Mouse (Mus musculus): ENCODE measurements at regions not wholly inside any gene's neighbourhood (a gene's known extent, or its start where the extent isn't known, plus 50 kb on each side); places are given as distances from the start of the nearest gene placed in this dataset.

GRCm38 (mm10) chr16:29706996-29707395 is 127.9 kb downstream of the Opa1 start:
- 95% methylated on average over 4 of the region's 4 CpGs for WGBS
- Histone ChIP-seq H3K27me3 (ENCODE audit: control insufficient read depth, insufficient read depth, low read depth, low read length) (peaks cover 15% of the 10 kb centered on the region), H3K4me3 (ENCODE audit: low read depth, low read length) (no peak overlapping the region), H3K4me2 (ENCODE audit: low read length) (no peak overlapping the region), H3K9ac (ENCODE audit: low read depth, low read length) (no peak overlapping the region), H3K27ac (ENCODE audit: low read length) (no peak overlapping the region), H3K4me1 (ENCODE audit: control insufficient read depth, insufficient read depth, low read length) (no peaks in the 10 kb centered on the region), H3K36me3 (ENCODE audit: control insufficient read depth, insufficient read depth, low read length) (no peaks in the 10 kb centered on the region), H3K9me3 (replicated peaks; ENCODE audit: control insufficient read depth, low read length, poor library complexity, severe bottlenecking) (no peaks in the 10 kb centered on the region)
- ATAC-seq = no peak

- no peak overlapping the region for H3K4me2 ChIP-seq (ENCODE audit: low read length)
- no peaks in the 10 kb centered on the region for H3K9me3 ChIP-seq (replicated peaks; ENCODE audit: control insufficient read depth, low read length, poor library complexity, severe bottlenecking)
- ATAC-seq = no peak
- H3K36me3 ChIP-seq (ENCODE audit: control insufficient read depth, insufficient read depth, low read length) = no peaks in the 10 kb centered on the region
- 96% methylated on average over 11 of the region's 11 CpGs for WGBS
- H3K27ac ChIP-seq (ENCODE audit: low read length) = no peak overlapping the region
- no peak overlapping the region for H3K9ac ChIP-seq (ENCODE audit: low read depth, low read length)
- H3K27me3 ChIP-seq (ENCODE audit: control insufficient read depth, insufficient read depth, low read depth, low read length) = peaks cover 20% of the 10 kb centered on the region
- H3K4me1 ChIP-seq (ENCODE audit: control insufficient read depth, insufficient read depth, low read length) = no peaks in the 10 kb centered on the region
- H3K4me3 ChIP-seq (ENCODE audit: low read depth, low read length) = no peak overlapping the region
These were observed 128.5 kb downstream of the Opa1 start for GRCm38 (mm10) chr16:29707656-29708055.

- Histone ChIP-seq H3K27me3 (ENCODE audit: control insufficient read depth, insufficient read depth, low read depth, low read length) (peaks cover 23% of the 10 kb centered on the region), H3K36me3 (ENCODE audit: control insufficient read depth, insufficient read depth, low read length) (no peaks in the 10 kb centered on the region), H3K4me2 (ENCODE audit: low read length) (no peak overlapping the region), H3K27ac (ENCODE audit: low read length) (no peak overlapping the region), H3K9ac (ENCODE audit: low read depth, low read length) (no peak overlapping the region), H3K4me1 (ENCODE audit: control insufficient read depth, insufficient read depth, low read length) (no peaks in the 10 kb centered on the region), H3K4me3 (ENCODE audit: low read depth, low read length) (no peak overlapping the region), H3K9me3 (replicated peaks; ENCODE audit: control insufficient read depth, low read length, poor library complexity, severe bottlenecking) (no peaks in the 10 kb centered on the region)
- no peak for ATAC-seq
- 83% methylated on average over 4 of the region's 4 CpGs for WGBS
These were observed 129.9 kb downstream of the Opa1 start for GRCm38 (mm10) chr16:29709072-29709471.

GRCm38 (mm10) chr16:29711386-29711785 is 132.3 kb downstream of the Opa1 start:
- Histone ChIP-seq H3K4me2 (ENCODE audit: low read length) (no peak overlapping the region), H3K36me3 (ENCODE audit: control insufficient read depth, insufficient read depth, low read length) (no peaks in the 10 kb centered on the region), H3K4me3 (ENCODE audit: low read depth, low read length) (no peak overlapping the region), H3K9ac (ENCODE audit: low read depth, low read length) (no peak overlapping the region), H3K27me3 (ENCODE audit: control insufficient read depth, insufficient read depth, low read depth, low read length) (peaks cover 25% of the 10 kb centered on the region), H3K27ac (ENCODE audit: low read length) (no peak overlapping the region), H3K9me3 (replicated peaks; ENCODE audit: control insufficient read depth, low read length, poor library complexity, severe bottlenecking) (no peaks in the 10 kb centered on the region), H3K4me1 (ENCODE audit: control insufficient read depth, insufficient read depth, low read length) (no peaks in the 10 kb centered on the region)
- ATAC-seq = no peak

GRCm38 (mm10) chr16:29711912-29712681 is 133.0 kb downstream of the Opa1 start:
- no peaks in the 10 kb centered on the region for H3K9me3 ChIP-seq (replicated peaks; ENCODE audit: control insufficient read depth, low read length, poor library complexity, severe bottlenecking)
- no peak overlapping the region for H3K4me3 ChIP-seq (ENCODE audit: low read depth, low read length)
- no peak overlapping the region for H3K9ac ChIP-seq (ENCODE audit: low read depth, low read length)
- H3K27ac ChIP-seq (ENCODE audit: low read length) = no peak overlapping the region
- H3K27me3 ChIP-seq (ENCODE audit: control insufficient read depth, insufficient read depth, low read depth, low read length) = peaks cover 28% of the 10 kb centered on the region
- no peaks in the 10 kb centered on the region for H3K4me1 ChIP-seq (ENCODE audit: control insufficient read depth, insufficient read depth, low read length)
- no peaks in the 10 kb centered on the region for H3K36me3 ChIP-seq (ENCODE audit: control insufficient read depth, insufficient read depth, low read length)
- no peak for ATAC-seq
- H3K4me2 ChIP-seq (ENCODE audit: low read length) = no peak overlapping the region
- 82% methylated on average over 12 of the region's 12 CpGs for WGBS

GRCm38 (mm10) chr16:29714612-29715127 is 135.5 kb downstream of the Opa1 start:
- Histone ChIP-seq H3K4me1 (ENCODE audit: control insufficient read depth, insufficient read depth, low read length) (peaks cover 3% of the 10 kb centered on the region; the same call in 1 of the 2 replicates), H3K4me2 (ENCODE audit: low read length) (no peak overlapping the region), H3K36me3 (ENCODE audit: control insufficient read depth, insufficient read depth, low read length) (no peaks in the 10 kb centered on the region), H3K9me3 (replicated peaks; ENCODE audit: control insufficient read depth, low read length, poor library complexity, severe bottlenecking) (no peaks in the 10 kb centered on the region), H3K9ac (ENCODE audit: low read depth, low read length) (no peak overlapping the region), H3K4me3 (ENCODE audit: low read depth, low read length) (no peak overlapping the region), H3K27ac (ENCODE audit: low read length) (no peak overlapping the region), H3K27me3 (ENCODE audit: control insufficient read depth, insufficient read depth, low read depth, low read length) (peaks cover 43% of the 10 kb centered on the region)
- WGBS = 66% methylated on average over 10 of the region's 10 CpGs
- ATAC-seq = peak; percentile 64; the same call in 1 of the 2 replicates

- Histone ChIP-seq H3K27ac (ENCODE audit: low read length) (no peak overlapping the region), H3K4me2 (ENCODE audit: low read length) (no peak overlapping the region), H3K4me1 (ENCODE audit: control insufficient read depth, insufficient read depth, low read length) (peaks cover 9% of the 10 kb centered on the region), H3K36me3 (ENCODE audit: control insufficient read depth, insufficient read depth, low read length) (no peaks in the 10 kb centered on the region), H3K9me3 (replicated peaks; ENCODE audit: control insufficient read depth, low read length, poor library complexity, severe bottlenecking) (no peaks in the 10 kb centered on the region), H3K27me3 (ENCODE audit: control insufficient read depth, insufficient read depth, low read depth, low read length) (peaks cover 67% of the 10 kb centered on the region), H3K9ac (ENCODE audit: low read depth, low read length) (no peak overlapping the region), H3K4me3 (ENCODE audit: low read depth, low read length) (no peak overlapping the region)
- no peak for ATAC-seq
- 68% methylated on average over 10 of the region's 10 CpGs for WGBS
These were observed 139.8 kb downstream of the Opa1 start for GRCm38 (mm10) chr16:29718965-29719364.

- Histone ChIP-seq H3K9ac (ENCODE audit: low read depth, low read length) (0 out of 2 replicates have a peak overlapping the region, but pooled peaks have one; percentile 14), H3K9me3 (replicated peaks; ENCODE audit: control insufficient read depth, low read length, poor library complexity, severe bottlenecking) (no peaks in the 10 kb centered on the region), H3K4me2 (ENCODE audit: low read length) (no peak overlapping the region), H3K4me1 (ENCODE audit: control insufficient read depth, insufficient read depth, low read length) (peaks cover 9% of the 10 kb centered on the region), H3K4me3 (ENCODE audit: low read depth, low read length) (no peak overlapping the region), H3K27ac (ENCODE audit: low read length) (no peak overlapping the region), H3K36me3 (ENCODE audit: control insufficient read depth, insufficient read depth, low read length) (no peaks in the 10 kb centered on the region), H3K27me3 (ENCODE audit: control insufficient read depth, insufficient read depth, low read depth, low read length) (peaks cover 67% of the 10 kb centered on the region)
- WGBS = 17% methylated on average over 23 of the region's 23 CpGs
- peak; percentile 60 for ATAC-seq
These were observed 140.7 kb downstream of the Opa1 start for GRCm38 (mm10) chr16:29719571-29720451.

- Histone ChIP-seq H3K9me3 (replicated peaks; ENCODE audit: control insufficient read depth, low read length, poor library complexity, severe bottlenecking) (no peaks in the 10 kb centered on the region), H3K9ac (ENCODE audit: low read depth, low read length) (no peak overlapping the region), H3K27me3 (ENCODE audit: control insufficient read depth, insufficient read depth, low read depth, low read length) (peaks cover 81% of the 10 kb centered on the region), H3K27ac (ENCODE audit: low read length) (no peak overlapping the region), H3K4me2 (ENCODE audit: low read length) (no peak overlapping the region), H3K36me3 (ENCODE audit: control insufficient read depth, insufficient read depth, low read length) (no peaks in the 10 kb centered on the region), H3K4me3 (ENCODE audit: low read depth, low read length) (no peak overlapping the region), H3K4me1 (ENCODE audit: control insufficient read depth, insufficient read depth, low read length) (peaks cover 3% of the 10 kb centered on the region)
- 51% methylated on average over 5 of the region's 5 CpGs for WGBS
- no peak for ATAC-seq
These were observed 146.0 kb downstream of the Opa1 start for GRCm38 (mm10) chr16:29725153-29725552.

All from midbrain, embryonic 16.5 days (tissue).